Mouse (Mus musculus): ENCODE data around the gene Ly6g5c.

GRCm38 (mm10) chr17:35094475-35095365 is 13.4 kb upstream of the Ly6g5c start:
- TF ChIP-seq GATA1 (IDR thresholded peaks at IDR 0.05; ENCODE audit: borderline replicate concordance, low read length) (no peak), FLI1 (IDR thresholded peaks at IDR 0.05; ENCODE audit: low read length) (no peak)

Data from megakaryocyte, embryonic 14.5 days (primary cell).